Mouse (Mus musculus): Measurements from ENCODE around the gene Pcnx3. TPM values are rescaled to one million over a fixed set of nuclear protein-coding genes. Genes with fewer than 3 reads are reported as not detected.

Pcnx3 gene
- polyA plus RNA-seq (2014; fragmentation: Nextera tagmentation; extraction: Ambion mirVana), result 21.3 and 21.5 TPM in 2 replicates

DNA sequence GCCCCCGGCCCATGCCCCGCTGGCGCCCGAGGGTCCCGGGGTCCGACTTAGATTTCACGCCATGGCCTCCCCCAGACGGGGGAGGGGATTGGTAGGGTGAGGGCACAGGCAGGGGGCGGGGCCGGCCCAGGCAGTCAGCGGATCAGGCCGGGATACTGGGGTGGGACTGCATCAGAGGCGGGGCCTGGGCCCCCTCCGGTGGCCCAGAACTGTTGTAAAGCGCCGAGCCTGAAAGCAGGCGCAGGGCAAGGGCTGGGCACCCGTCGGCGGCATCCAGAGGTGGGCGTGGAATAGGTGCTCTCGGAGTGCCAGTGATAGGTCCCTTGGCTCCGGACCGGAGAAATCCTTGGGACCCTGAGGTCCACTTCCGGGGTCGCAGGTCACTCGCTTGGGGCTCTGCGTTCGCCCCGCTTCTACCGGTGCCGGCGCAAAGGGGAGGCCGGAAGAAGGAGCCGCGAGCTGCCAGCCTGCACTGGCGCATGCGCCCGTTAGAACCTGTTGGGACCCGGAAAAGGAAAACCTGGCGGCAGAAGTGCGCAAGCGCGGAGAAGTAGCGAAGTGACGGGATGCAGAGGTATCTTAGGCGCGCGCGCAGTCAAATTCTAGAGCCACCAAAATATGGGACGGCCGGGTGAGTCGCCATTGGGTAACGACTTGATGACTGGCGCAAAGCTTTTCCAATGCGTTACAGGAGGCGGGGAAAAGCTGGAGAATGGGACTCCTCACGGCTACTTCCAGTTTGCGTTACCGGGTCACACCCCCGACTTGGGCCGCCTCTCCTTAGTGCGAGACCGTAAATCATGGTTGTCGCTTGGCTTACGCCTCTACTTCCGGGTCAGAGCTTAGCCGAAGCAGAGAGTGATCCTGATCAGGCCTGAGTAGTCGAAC, at the start of gene Pcnx3, which contains the start of gene Map3k11:
TSS of gene Pcnx3 (minus strand) at position 709 of the 888 bp plus-strand sequence.
TSS of gene Map3k11 (plus strand) at position 543 of the 888 bp plus-strand sequence.
- under 1% methylated on average over 69 of the region's 69 CpGs for WGBS (ENCODE audit: insufficient replicate concordance)
- peak within 1 kb of the TSS; percentile 97 for H3K4me2 ChIP-seq
- peaks cover 43% of the 10 kb centered on the region for H3K4me1 ChIP-seq (ENCODE audit: control insufficient read depth, insufficient read depth, low read length)
- no peaks in the 10 kb centered on the region for H3K9me3 ChIP-seq (replicated peaks; ENCODE audit: control insufficient read depth, low read length)
- H3K4me3 ChIP-seq (ENCODE audit: low read depth, low read length), result peak within 1 kb of the TSS; percentile 93
- peak within 1 kb of the TSS; percentile 94 for H3K27ac ChIP-seq (ENCODE audit: low read depth, low read length)
- H3K9ac ChIP-seq (ENCODE audit: low read depth, low read length), result peak within 1 kb of the TSS; percentile 91
- peak; percentile 84 for ATAC-seq (replicated peaks; ENCODE audit: insufficient number of reproducible peaks, low FRiP score, low TSS enrichment)
- no peaks in the 10 kb centered on the region for H3K27me3 ChIP-seq (ENCODE audit: control insufficient read depth, insufficient read depth, low read length)
- peaks cover 32% of the 10 kb centered on the region for H3K36me3 ChIP-seq (ENCODE audit: control insufficient read depth, insufficient read depth, low read length)

DNA sequence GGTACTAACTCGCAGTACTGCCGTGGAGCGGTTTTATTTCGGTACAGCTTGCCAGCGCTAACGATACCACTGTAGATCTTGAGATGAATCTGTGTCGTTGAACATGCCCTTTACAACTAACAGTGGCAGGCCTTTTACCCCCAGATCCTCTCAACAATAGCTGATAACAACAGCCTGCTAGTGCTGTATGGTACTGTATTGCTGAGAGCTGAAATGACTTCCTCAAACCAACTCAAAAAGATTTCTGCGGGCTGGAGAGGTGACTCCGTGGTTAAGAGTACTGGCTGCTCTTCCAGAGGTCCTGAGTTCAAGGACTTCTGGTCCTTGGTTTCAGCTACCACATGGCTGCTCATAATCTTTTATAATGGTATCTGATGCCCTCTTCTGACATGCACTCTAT, 45.6 kb upstream of the Pcnx3 start:
- H3K9ac ChIP-seq (ENCODE audit: low read depth, low read length), result no peak overlapping the region
- peaks cover 14% of the 10 kb centered on the region for H3K4me1 ChIP-seq (ENCODE audit: control insufficient read depth, insufficient read depth, low read length)
- no peak overlapping the region for H3K4me3 ChIP-seq (ENCODE audit: low read depth, low read length)
- no peaks in the 10 kb centered on the region for H3K9me3 ChIP-seq (replicated peaks; ENCODE audit: control insufficient read depth, low read length)
- 74% methylated on average over 9 of the region's 9 CpGs for WGBS (ENCODE audit: insufficient replicate concordance)
- no peak for ATAC-seq (replicated peaks; ENCODE audit: insufficient number of reproducible peaks, low FRiP score, low TSS enrichment)
- no peak overlapping the region for H3K4me2 ChIP-seq
- no peaks in the 10 kb centered on the region for H3K36me3 ChIP-seq (ENCODE audit: control insufficient read depth, insufficient read depth, low read length)
- no peak overlapping the region for H3K27ac ChIP-seq (ENCODE audit: low read depth, low read length)
- peaks cover 1% of the 10 kb centered on the region for H3K27me3 ChIP-seq (ENCODE audit: control insufficient read depth, insufficient read depth, low read length)

DNA sequence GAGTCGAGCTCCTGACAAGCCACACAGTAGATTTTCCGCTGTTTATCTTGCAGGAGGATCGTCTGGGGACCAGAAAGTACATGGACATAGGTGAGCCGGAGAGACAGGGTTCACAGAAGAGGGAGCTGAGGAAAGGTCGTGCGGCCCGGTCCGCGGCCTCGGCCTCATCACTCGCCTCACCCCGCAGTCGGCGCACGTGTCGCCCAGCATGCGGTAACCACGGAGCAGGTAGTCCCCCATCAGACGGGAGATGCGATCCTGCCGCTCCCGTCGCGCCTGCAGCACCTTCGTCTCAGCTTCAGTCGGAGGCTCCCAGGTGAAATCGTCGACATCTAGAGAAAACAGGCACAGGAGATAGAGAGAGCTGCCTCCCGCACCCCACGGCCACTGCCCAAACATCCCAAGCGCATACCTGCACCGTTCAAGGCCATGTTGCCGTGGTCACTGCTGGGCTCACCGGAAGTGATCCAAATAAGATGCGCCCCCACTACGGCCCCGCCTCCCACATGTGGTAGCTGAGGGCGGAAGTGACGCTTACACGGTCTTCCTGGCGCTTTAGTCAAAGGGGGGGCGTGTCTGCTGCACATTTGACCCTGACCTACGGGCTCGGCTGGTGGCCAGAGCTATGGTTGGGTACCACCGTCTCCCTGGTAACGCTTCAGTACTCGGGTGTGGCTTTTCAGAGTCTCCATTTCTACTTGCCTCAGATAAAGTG, 42.7 kb upstream of the Pcnx3 start:
- peak overlapping the region; percentile 60 for H3K27ac ChIP-seq (ENCODE audit: low read depth, low read length)

DNA sequence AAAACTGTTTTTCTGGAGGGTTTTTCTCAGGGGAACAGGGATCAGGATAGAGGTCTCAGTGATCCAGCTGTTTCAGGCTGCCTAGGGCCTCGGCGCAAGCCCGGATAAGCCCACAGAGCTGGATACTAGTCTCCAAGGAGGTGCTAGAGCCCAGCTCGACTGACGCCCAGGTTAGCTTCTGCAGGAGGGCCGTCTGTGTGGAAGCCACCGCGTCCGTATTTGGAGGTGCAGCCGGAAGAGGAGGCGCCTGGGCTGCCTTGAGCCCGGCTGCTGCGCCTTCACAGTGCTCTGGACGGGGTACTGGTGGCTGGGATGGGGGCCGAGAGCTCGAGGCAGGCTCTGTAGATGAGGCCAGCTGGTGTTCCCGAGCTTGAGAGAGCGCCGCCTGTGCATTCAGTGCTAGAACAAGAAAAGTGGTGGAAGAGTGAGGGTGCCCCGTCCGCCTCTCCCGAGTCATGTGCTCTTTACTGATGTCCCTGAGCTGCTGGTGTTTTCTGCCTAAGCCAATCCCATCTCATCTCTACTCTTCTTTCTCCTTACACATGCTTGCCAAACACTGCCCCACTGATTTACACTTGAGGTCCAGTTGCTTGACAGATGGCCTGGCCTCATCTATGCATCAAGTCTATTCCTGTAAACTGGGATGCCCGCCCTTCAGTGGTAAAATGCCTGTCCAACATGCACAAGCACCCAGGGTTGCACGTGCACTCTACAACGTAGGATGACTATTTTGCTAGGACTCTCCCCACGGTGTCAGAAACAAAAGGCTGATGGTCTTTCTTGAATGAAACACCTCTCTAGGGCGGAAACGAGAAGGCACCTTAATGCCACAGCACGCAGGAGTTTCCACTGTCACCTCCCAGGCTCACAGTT, 41.8 kb upstream of the Pcnx3 start:
- Histone ChIP-seq H3K36me3 (ENCODE audit: control insufficient read depth, insufficient read depth, low read length) (no peaks in the 10 kb centered on the region), H3K4me2 (peak overlapping the region; percentile 87), H3K9me3 (replicated peaks; ENCODE audit: control insufficient read depth, low read length) (no peaks in the 10 kb centered on the region), H3K27ac (ENCODE audit: low read depth, low read length) (no peak overlapping the region), H3K27me3 (ENCODE audit: control insufficient read depth, insufficient read depth, low read length) (no peaks in the 10 kb centered on the region), H3K4me1 (ENCODE audit: control insufficient read depth, insufficient read depth, low read length) (peaks cover 37% of the 10 kb centered on the region), H3K9ac (ENCODE audit: low read depth, low read length) (peak overlapping the region; percentile 78), H3K4me3 (ENCODE audit: low read depth, low read length) (peak overlapping the region; percentile 67)
- no peak for ATAC-seq (replicated peaks; ENCODE audit: insufficient number of reproducible peaks, low FRiP score, low TSS enrichment)
- WGBS (ENCODE audit: insufficient replicate concordance), result 75% methylated on average over 29 of the region's 29 CpGs

More for the DNA sequence above, 42.7 kb upstream of the Pcnx3 start:
- Histone ChIP-seq H3K36me3 (ENCODE audit: control insufficient read depth, insufficient read depth, low read length) (no peaks in the 10 kb centered on the region), H3K4me3 (ENCODE audit: low read depth, low read length) (peak overlapping the region; percentile 67), H3K27me3 (ENCODE audit: control insufficient read depth, insufficient read depth, low read length) (no peaks in the 10 kb centered on the region), H3K9ac (ENCODE audit: low read depth, low read length) (peak overlapping the region; percentile 78), H3K9me3 (replicated peaks; ENCODE audit: control insufficient read depth, low read length) (no peaks in the 10 kb centered on the region), H3K4me1 (ENCODE audit: control insufficient read depth, insufficient read depth, low read length) (peaks cover 36% of the 10 kb centered on the region), H3K4me2 (peak overlapping the region; percentile 87)
- ATAC-seq (replicated peaks; ENCODE audit: insufficient number of reproducible peaks, low FRiP score, low TSS enrichment), result peak; percentile 76
- WGBS (ENCODE audit: insufficient replicate concordance), result under 1% methylated on average over 47 of the region's 47 CpGs

DNA sequence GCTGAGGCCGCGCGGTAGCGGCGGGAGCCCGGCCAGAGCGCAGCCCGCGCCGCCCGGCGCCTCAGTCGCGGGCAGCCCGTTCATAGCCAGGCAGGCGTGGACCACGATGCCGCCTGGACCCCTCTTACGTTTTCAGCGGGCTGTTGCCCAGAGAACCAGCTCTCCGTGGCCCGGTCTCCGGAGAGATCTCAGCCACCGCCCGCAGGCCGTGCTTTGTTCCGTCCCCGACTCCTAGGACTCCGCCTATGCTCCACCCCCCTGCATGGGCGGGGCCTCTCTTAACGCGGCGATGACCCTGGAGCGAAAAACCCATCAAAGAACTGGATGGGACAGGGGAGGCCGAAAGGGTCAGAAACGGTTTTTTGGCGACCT, 40.7 kb upstream of the Pcnx3 start, which contains the start of gene Fam89b:
TSS of gene Fam89b (minus strand) at position 210 of the 372 bp plus-strand sequence.
- no peaks in the 10 kb centered on the region for H3K27me3 ChIP-seq (ENCODE audit: control insufficient read depth, insufficient read depth, low read length)
- no peaks in the 10 kb centered on the region for H3K36me3 ChIP-seq (ENCODE audit: control insufficient read depth, insufficient read depth, low read length)
- H3K27ac ChIP-seq (ENCODE audit: low read depth, low read length), result peak within 1 kb of the TSS; percentile 92
- H3K9me3 ChIP-seq (replicated peaks; ENCODE audit: control insufficient read depth, low read length), result no peaks in the 10 kb centered on the region
- peak within 1 kb of the TSS; percentile 97 for H3K4me3 ChIP-seq (ENCODE audit: low read depth, low read length)
- under 1% methylated on average over 37 of the region's 37 CpGs for WGBS (ENCODE audit: insufficient replicate concordance)
- H3K4me1 ChIP-seq (ENCODE audit: control insufficient read depth, insufficient read depth, low read length), result peaks cover 40% of the 10 kb centered on the region
- H3K9ac ChIP-seq (ENCODE audit: low read depth, low read length), result peak within 1 kb of the TSS; percentile 99
- ATAC-seq (replicated peaks; ENCODE audit: insufficient number of reproducible peaks, low FRiP score, low TSS enrichment), result peak; percentile 58; the same call in 1 of the 2 replicates
- peak within 1 kb of the TSS; percentile 93 for H3K4me2 ChIP-seq

DNA sequence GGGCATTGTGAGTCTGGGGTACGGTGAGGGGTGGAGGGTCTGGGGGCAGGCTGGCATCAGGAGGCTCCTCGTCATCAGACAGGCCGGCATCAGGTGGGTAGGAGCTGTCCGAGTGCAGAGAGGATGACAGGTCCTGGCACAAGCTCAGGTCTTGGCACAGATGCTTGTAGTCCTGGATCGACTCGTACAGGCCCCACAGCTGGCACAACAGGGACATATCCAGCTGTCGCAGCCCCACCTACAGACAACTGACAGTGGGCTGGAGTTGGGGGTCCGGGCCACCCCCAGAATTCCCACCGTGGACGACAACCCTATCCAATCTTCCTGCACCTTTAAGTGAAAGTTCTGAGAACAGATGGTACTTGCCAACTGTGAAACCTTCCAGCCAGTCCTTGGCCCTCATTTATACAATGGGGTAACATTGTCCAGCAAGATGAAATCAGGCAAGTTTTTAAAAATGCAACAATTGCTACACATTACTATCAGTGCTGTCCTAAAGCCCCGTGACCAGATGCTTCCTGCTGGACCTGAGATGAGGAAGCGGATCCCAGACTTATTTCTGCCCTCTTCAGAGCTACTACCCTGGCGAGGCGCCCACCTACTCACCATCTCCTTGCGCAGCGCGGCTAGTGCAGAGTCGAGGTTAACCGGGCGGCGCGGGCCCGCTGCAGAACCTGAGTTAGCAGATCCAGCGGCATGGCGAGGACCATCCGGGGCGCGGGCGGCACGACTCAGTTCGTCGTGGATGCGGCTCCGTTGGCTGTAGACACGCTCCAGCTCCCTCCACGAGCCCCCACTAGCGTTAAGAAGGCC, 40.1 kb upstream of the Pcnx3 start:
- ATAC-seq (replicated peaks; ENCODE audit: insufficient number of reproducible peaks, low FRiP score, low TSS enrichment), result no peak
- Histone ChIP-seq H3K9ac (ENCODE audit: low read depth, low read length) (peak overlapping the region; percentile 99), H3K9me3 (replicated peaks; ENCODE audit: control insufficient read depth, low read length) (no peaks in the 10 kb centered on the region), H3K4me3 (ENCODE audit: low read depth, low read length) (peak overlapping the region; percentile 97), H3K27me3 (ENCODE audit: control insufficient read depth, insufficient read depth, low read length) (no peaks in the 10 kb centered on the region), H3K27ac (ENCODE audit: low read depth, low read length) (peak overlapping the region; percentile 92), H3K4me1 (ENCODE audit: control insufficient read depth, insufficient read depth, low read length) (peaks cover 46% of the 10 kb centered on the region), H3K36me3 (ENCODE audit: control insufficient read depth, insufficient read depth, low read length) (no peaks in the 10 kb centered on the region), H3K4me2 (peak overlapping the region; percentile 93)
- 9% methylated on average over 37 of the region's 37 CpGs for WGBS (ENCODE audit: insufficient replicate concordance)

DNA sequence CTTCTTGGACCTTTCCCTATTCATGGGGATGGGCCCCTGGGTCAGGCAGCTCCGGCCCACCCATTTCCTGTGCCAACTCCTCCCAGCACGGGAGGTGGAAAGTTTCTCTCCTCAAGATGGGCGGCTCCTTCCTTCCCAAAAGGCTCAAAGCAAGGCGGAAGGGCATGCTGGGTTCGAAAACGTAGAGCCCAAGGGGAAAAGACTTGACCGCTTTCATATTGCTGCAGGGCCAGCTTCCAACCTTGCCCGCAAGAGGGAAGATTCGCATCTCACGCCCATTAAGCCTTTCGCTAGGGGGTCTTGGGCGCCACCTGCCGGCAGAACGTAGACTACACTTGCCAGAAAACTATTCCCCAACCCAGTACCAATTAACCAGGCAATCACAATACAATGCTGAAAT, 39.0 kb upstream of the Pcnx3 start:
- 3% methylated on average over 14 of the region's 14 CpGs for WGBS (ENCODE audit: insufficient replicate concordance)
- ATAC-seq (replicated peaks; ENCODE audit: insufficient number of reproducible peaks, low FRiP score, low TSS enrichment), result no peak
- Histone ChIP-seq H3K36me3 (ENCODE audit: control insufficient read depth, insufficient read depth, low read length) (peaks cover 5% of the 10 kb centered on the region), H3K27ac (ENCODE audit: low read depth, low read length) (peak overlapping the region; percentile 6), H3K4me1 (ENCODE audit: control insufficient read depth, insufficient read depth, low read length) (peaks cover 55% of the 10 kb centered on the region), H3K27me3 (ENCODE audit: control insufficient read depth, insufficient read depth, low read length) (no peaks in the 10 kb centered on the region), H3K4me3 (ENCODE audit: low read depth, low read length) (peak overlapping the region; percentile 97), H3K4me2 (peak overlapping the region; percentile 93), H3K9ac (ENCODE audit: low read depth, low read length) (peak overlapping the region; percentile 25), H3K9me3 (replicated peaks; ENCODE audit: control insufficient read depth, low read length) (no peaks in the 10 kb centered on the region)

Measured in heart, embryonic 11.5 days (tissue).